Mouse (Mus musculus) ovary, adult 10 weeks (tissue): ENCODE measurements around the gene Cyp3a25. TPM values are rescaled to one million over a fixed set of nuclear protein-coding genes. Genes with fewer than 3 reads are reported as not detected.

ENCODE experiments used
- polyA plus RNA-seq: library from polyadenylated mRNA; stranded (reverse); fragments of 350-450 nt; fragmentation: Illumina TruSeq; extraction: RNeasy Lipid Tissue Mini Kit (QIAGEN cat#74804); gene quantifications from one replicate; pipeline ENCODE4 v1.2.3, GENCODE M21; 2014

Gene Cyp3a25
- not detected for polyA plus RNA-seq

GRCm38 (mm10) chr5:146009509-146009908, at the start of gene Cyp3a25:
Cyp3a25 (minus strand) TSS chr5:146009618.

Other genes with a start within 250 kb of the Cyp3a25 start
- gene Cyp3a44, start 203.7 kb downstream of the Cyp3a25 start, polyA plus RNA-seq = not detected
- 0.57 TPM for gene Cyp3a11, start 129.7 kb downstream of the Cyp3a25 start, polyA plus RNA-seq
- not detected for gene Cyp3a59, start 69.6 kb upstream of the Cyp3a25 start, polyA plus RNA-seq
- not detected for gene Gm5565, start 150.9 kb upstream of the Cyp3a25 start, polyA plus RNA-seq
- not detected for gene Gm6309, start 161.1 kb upstream of the Cyp3a25 start, polyA plus RNA-seq
- gene 1700001J03Rik, start 175.7 kb upstream of the Cyp3a25 start, polyA plus RNA-seq = not detected
- 58.0 TPM for gene Rnf6, start 211.9 kb upstream of the Cyp3a25 start, polyA plus RNA-seq
- gene Cdk8, start 221.6 kb upstream of the Cyp3a25 start, polyA plus RNA-seq = 66.6 TPM